Mouse (Mus musculus) cortical plate, adult 2 months (tissue): ENCODE data around the gene Meioc.

Experiments used
- CTCF ChIP-seq: fragments of 200-500 bp; IDR thresholded peaks from 2 replicates; pipeline ENCODE4 v1.5.1; 2011; ENCODE audit warnings: mild to moderate bottlenecking, control low read depth, low read length; ENCODE audit not compliant: insufficient read depth; ENCODE audit errors: extremely low read depth
- POLR2A ChIP-seq: fragments of 200-500 bp; IDR thresholded peaks from 2 replicates; pipeline ENCODE4 v1.6.1; 2011; ENCODE audit warnings: mild to moderate bottlenecking, low read length, control low read depth; ENCODE audit not compliant: insufficient read depth; ENCODE audit errors: extremely low read depth

DNA sequence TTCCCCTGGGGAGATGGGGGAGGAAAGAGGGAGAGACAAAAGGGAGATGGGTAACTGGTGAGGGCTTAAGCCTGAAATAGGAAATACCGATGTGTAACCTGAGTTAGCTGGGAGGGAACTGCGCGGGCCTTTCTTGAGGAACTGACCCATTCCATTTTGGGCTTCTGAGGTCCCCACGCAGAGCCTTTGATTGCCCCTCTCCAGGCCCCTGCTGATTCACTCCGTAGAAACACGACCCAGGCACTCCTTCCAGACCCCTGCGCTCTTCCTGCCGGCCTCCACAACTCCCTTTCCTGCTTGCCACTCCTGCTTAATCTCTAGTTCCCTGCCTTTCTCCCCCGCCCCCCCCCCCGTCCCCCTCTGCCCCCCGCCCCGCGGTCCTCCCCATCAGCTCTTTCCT, 30.8 kb upstream of the Meioc start:
- no peak for TF ChIP-seq POLR2A
- TF ChIP-seq CTCF: no peak
